Mouse (Mus musculus): ENCODE results near the gene Erbb3. TPM values are rescaled to one million over a fixed set of nuclear protein-coding genes. Genes with fewer than 3 reads are reported as not detected.

The Erbb3 gene
- total RNA-seq, 2 experiments from 2014 or later, result 6.8 to 7.8 TPM

- no peak for DNase-seq
- intact Hi-C loops (cut with DNase I), result loop anchor here (5.0 kb wide), 1 partner anchor 131 kb away; no protein-coding TSS in a partner anchor
Measured at GRCm38 (mm10) chr10:128538340-128538870, 51.0 kb downstream of the Erbb3 start.

GRCm38 (mm10) chr10:128536266-128536940, 53.0 kb downstream of the Erbb3 start:
- peak; percentile 85 to 91 for DNase-seq
- intact Hi-C loops (cut with DNase I), result loop anchor here (1.0 to 5.0 kb wide), 2 partner anchors 78 to 129 kb away; no protein-coding TSS in a partner anchor

- intact Hi-C loops (cut with DNase I), result loop anchor here (1.0 to 5.0 kb wide), 3 partner anchors 15 to 128 kb away; no protein-coding TSS in a partner anchor
- no peak for DNase-seq
Measured at GRCm38 (mm10) chr10:128535624-128536265, 53.7 kb downstream of the Erbb3 start.

- intact Hi-C loops (cut with DNase I), result loop anchor here (2.0 to 5.0 kb wide), 2 partner anchors 14 to 128 kb away; no protein-coding TSS in a partner anchor
- DNase-seq, result no peak
Measured at GRCm38 (mm10) chr10:128535206-128535605, 54.2 kb downstream of the Erbb3 start.

GRCm38 (mm10) chr10:128526366-128527356, 62.8 kb downstream of the Erbb3 start:
- no peak for DNase-seq
- intact Hi-C loops (cut with DNase I), result no loop called here

GRCm38 (mm10) chr10:128525671-128526308, 63.7 kb downstream of the Erbb3 start, which contains the start of gene Esyt1:
Gene Esyt1, minus strand, starts transcription at chr10:128525871.
- intact Hi-C loops (cut with DNase I), result no loop called here
- DNase-seq, result peak; percentile 91

- intact Hi-C loops (cut with DNase I), result no loop called here
Measured at GRCm38 (mm10) chr10:128524732-128525662, 64.5 kb downstream of the Erbb3 start.

GRCm38 (mm10) chr10:128524111-128524731, 65.2 kb downstream of the Erbb3 start:
- DNase-seq, result no peak

More at GRCm38 (mm10) chr10:128524732-128525662, 64.5 kb downstream of the Erbb3 start:
- peak; percentile 52 to 59 for DNase-seq

GRCm38 (mm10) chr10:128522351-128522750, 67.1 kb downstream of the Erbb3 start:
- no peak for DNase-seq
- intact Hi-C loops (cut with DNase I), result no loop called here

More at GRCm38 (mm10) chr10:128524111-128524731, 65.2 kb downstream of the Erbb3 start:
- intact Hi-C loops (cut with DNase I), result no loop called here

GRCm38 (mm10) chr10:128520591-128520990, 68.9 kb downstream of the Erbb3 start:
- DNase-seq, result no peak
- intact Hi-C loops (cut with DNase I), result loop anchor here (2.0 kb wide), 1 partner anchor 14 kb away; no protein-coding TSS in a partner anchor

- intact Hi-C loops (cut with DNase I), result no loop called here
- DNase-seq, result peak; percentile 63 to 65
Measured at GRCm38 (mm10) chr10:128518833-128519232, 70.6 kb downstream of the Erbb3 start.

Small RNAs within 50 kb of the gene (microRNA-seq; reads per million reads assigned to microRNA genes)
- gene Gm47275 (0 reads per million in 2 experiments), gene Mir6917 (0 reads per million in 2 experiments)

Other genes with a start within 250 kb of the Erbb3 start
- 100 to 1,000 TPM; 208 to 209 TPM for gene Coq10a, start 220.7 kb downstream of the Erbb3 start, total RNA-seq (2021)
- gene Ankrd52, start 212.5 kb downstream of the Erbb3 start, total RNA-seq (2021), result 10 to 100 TPM; 46.5 to 47.5 TPM
- not detected for gene Slc39a5, start 188.4 kb downstream of the Erbb3 start, total RNA-seq (2021)
- gene Nabp2, start 178.2 kb downstream of the Erbb3 start, total RNA-seq (2021), result 10 to 100 TPM; 43.6 to 45.6 TPM
- 10 to 100 TPM; 19.7 to 19.8 TPM for gene Rnf41, start 178.0 kb downstream of the Erbb3 start, total RNA-seq (2021)
- 10 to 100 TPM; 76.6 to 80.5 TPM for gene Smarcc2, start 130.4 kb downstream of the Erbb3 start, total RNA-seq (2021)
- gene Myl6, start 95.5 kb downstream of the Erbb3 start, total RNA-seq (2021), result 100 to 1,000 TPM; 357 to 392 TPM
- 1 to 10 TPM; 3.3 to 4.3 TPM for gene Myl6b, start 91.0 kb downstream of the Erbb3 start, total RNA-seq (2021)
- gene Esyt1, start 63.8 kb downstream of the Erbb3 start, total RNA-seq (2021), result 10 to 100 TPM; 22.3 to 23.6 TPM
- 1 to 10 TPM; 7.0 to 8.4 TPM for gene Zc3h10, start 41.9 kb downstream of the Erbb3 start, total RNA-seq (2021)
- 1,000 to 10,000 TPM; 1,645 to 1,937 TPM for gene Rpl41, start 40.3 kb downstream of the Erbb3 start, total RNA-seq (2021)
- 10 to 100 TPM; 48.4 to 51.6 TPM for gene Pa2g4, start 23.7 kb downstream of the Erbb3 start, total RNA-seq (2021)
- 100 to 1,000 TPM; 264 to 297 TPM for gene Rps26, start 37.1 kb upstream of the Erbb3 start, total RNA-seq (2021)
- gene Ikzf4, start 56.3 kb upstream of the Erbb3 start, total RNA-seq (2021), result 1 to 10 TPM; 1.3 to 1.5 TPM
- 10 to 100 TPM; 17.3 to 17.4 TPM for gene Suox, start 84.4 kb upstream of the Erbb3 start, total RNA-seq (2021)
- gene Rab5b, start 106.6 kb upstream of the Erbb3 start, total RNA-seq (2021), result 10 to 100 TPM; 66.5 to 71.8 TPM
- gene Pmel, start 114.5 kb upstream of the Erbb3 start, total RNA-seq (2021), result under 1 TPM; 0.66 to 0.93 TPM
- gene Cdk2, start 115.4 kb upstream of the Erbb3 start, total RNA-seq (2021), result 10 to 100 TPM; 18.9 to 19.9 TPM
- gene Dgka, start 155.2 kb upstream of the Erbb3 start, total RNA-seq (2021), result 10 to 100 TPM; 12.4 to 15.7 TPM
- gene Pym1, start 158.2 kb upstream of the Erbb3 start, total RNA-seq (2021), result 1 to 10 TPM; 8.5 to 9.0 TPM
- 1 to 10 TPM; 4.5 to 5.8 TPM for gene Mmp19, start 201.3 kb upstream of the Erbb3 start, total RNA-seq (2021)
- gene Dnajc14, start 214.4 kb upstream of the Erbb3 start, total RNA-seq (2021), result 10 to 100 TPM; 37.9 to 38.7 TPM
- 10 to 100 TPM in 1 of 2 experiments, 1 to 10 TPM in 1; 8.6 to 11.1 TPM for gene Tmem198b, start 214.7 kb upstream of the Erbb3 start, total RNA-seq (2021)
- 10 to 100 TPM; 40.9 to 44.9 TPM for gene Sarnp, start 227.7 kb upstream of the Erbb3 start, total RNA-seq (2021)
- 10 to 100 TPM in 1 of 2 experiments, 1 to 10 TPM in 1; 6.5 to 10.2 TPM for gene Ormdl2, start 232.0 kb upstream of the Erbb3 start, total RNA-seq (2021)

All from heart, postnatal 14 days (tissue).